Mouse (Mus musculus): Measurements from ENCODE around the gene Fam19a3. TPM values are rescaled to one million over a fixed set of nuclear protein-coding genes. Genes with fewer than 3 reads are reported as not detected.

Fam19a3 gene
- polyA plus RNA-seq, 1 experiment from 2014 or later = not detected

DNA sequence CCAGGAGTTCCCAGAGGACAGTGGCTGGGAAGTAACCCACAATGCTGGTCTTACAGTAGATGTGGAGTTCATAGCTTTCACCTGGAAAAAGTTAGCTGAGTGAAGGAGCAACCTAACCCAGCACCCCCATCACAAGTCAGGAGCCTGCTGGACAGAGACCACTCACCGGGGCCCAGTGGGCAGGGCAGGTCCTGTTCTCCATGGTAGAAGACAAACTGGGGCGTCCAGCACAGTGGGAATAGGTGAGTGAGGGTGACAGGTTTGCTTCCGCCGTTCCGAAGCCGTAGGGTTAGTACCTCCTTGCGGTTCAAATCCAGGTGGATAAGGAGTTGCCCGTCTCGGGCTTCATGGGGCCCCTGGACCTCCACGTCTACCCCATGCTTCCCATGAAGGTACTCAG, 22.7 kb upstream of the Fam19a3 start:
- no peaks in the 10 kb centered on the region for H3K27me3 ChIP-seq (ENCODE audit: poor library complexity, severe bottlenecking)
- H3K9me3 ChIP-seq = no peaks in the 10 kb centered on the region
- no peak overlapping the region for H3K4me3 ChIP-seq
- H3K36me3 ChIP-seq (replicated peaks) = peaks cover 46% of the 10 kb centered on the region
- no peak for DNase-seq (ENCODE audit: extremely low spot score, low spot score)
- H3K27ac ChIP-seq = no peak overlapping the region
- no peaks in the 10 kb centered on the region for H3K4me1 ChIP-seq
- WGBS = 92% methylated on average over 10 of the region's 10 CpGs

DNA sequence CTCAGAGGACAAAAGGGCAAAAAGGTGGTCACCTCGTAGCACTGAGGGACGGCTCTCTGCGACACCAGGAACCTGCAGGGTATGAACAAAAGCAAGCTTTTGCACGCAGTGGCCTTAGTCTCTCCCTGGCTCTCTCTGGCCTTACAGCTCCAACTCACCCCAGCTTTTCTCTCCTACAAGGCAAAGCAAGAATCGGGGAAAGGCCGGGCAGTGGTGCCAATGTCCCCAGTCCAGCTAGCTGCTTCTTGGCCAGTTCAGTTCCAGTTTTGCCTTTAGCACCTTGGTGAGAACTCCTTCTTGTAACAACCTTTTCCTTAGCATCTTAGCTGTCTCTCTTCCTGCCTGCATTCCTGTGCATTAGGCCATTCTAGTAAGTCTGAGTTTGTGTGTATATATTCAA, 19.8 kb upstream of the Fam19a3 start:
- Histone ChIP-seq H3K9me3 (no peaks in the 10 kb centered on the region), H3K27me3 (ENCODE audit: poor library complexity, severe bottlenecking) (no peaks in the 10 kb centered on the region), H3K4me1 (no peaks in the 10 kb centered on the region), H3K4me3 (no peak overlapping the region), H3K27ac (no peak overlapping the region), H3K36me3 (replicated peaks) (peaks cover 66% of the 10 kb centered on the region)
- WGBS = 89% methylated on average over 6 of the region's 6 CpGs
- no peak for DNase-seq (ENCODE audit: extremely low spot score, low spot score)

DNA sequence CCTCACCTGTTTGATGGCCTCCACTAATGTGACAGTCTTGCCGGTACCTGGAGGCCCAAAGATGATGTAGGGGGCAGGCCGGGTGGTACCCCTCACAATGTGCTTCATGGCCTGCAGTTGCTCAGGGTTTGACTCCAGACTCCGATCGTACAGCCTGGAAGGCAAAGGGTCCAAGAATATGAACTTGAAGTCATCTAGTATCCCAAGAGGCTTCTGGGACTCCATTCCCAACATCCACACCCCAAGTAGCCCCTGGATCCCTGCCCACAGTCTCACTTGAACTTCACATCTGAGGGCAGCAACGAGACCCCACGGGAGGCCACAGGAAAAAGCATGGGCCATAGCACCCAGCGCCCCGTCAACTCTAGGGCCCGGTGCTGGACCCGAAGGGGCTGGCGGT, 19.0 kb upstream of the Fam19a3 start:
- Histone ChIP-seq H3K4me3 (no peak overlapping the region), H3K27ac (no peak overlapping the region), H3K9me3 (no peaks in the 10 kb centered on the region), H3K4me1 (peaks cover 6% of the 10 kb centered on the region), H3K36me3 (replicated peaks) (peaks cover 74% of the 10 kb centered on the region), H3K27me3 (ENCODE audit: poor library complexity, severe bottlenecking) (no peaks in the 10 kb centered on the region)
- no peak for DNase-seq (ENCODE audit: extremely low spot score, low spot score)
- WGBS = 96% methylated on average over 11 of the region's 11 CpGs

DNA sequence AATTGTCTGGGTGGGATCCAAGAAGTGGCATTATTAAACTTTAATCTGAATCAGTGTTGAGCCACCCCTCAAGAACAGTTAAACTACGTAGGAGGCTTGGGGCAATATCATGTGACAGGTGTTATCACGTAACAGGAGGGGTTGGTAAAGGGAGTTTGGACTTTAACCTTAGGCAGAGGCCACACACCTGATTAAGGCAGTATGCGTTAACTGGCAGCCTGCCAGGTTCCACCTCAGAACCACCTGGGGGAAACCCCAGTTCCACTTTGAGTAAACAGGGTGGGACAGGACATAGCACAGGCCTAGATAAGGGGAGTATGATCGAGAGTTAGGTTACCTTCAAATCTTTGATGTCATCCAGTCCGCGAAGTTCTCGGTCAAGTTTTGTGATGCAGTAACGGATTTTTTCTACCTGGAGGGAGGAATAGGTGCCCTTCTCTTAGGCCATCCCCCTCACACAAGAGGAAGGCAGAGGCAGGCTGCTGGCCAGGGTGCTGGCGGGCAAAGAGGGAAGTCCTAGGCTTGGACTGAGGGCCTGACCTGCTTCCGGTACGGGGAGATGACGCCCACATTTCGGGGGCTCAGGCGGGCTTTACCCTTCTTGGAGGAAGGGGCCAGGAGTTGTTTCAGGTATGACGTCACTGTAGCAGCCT, 14.9 kb upstream of the Fam19a3 start:
- Histone ChIP-seq H3K27me3 (ENCODE audit: poor library complexity, severe bottlenecking) (no peaks in the 10 kb centered on the region), H3K27ac (no peak overlapping the region), H3K36me3 (replicated peaks) (peaks cover 89% of the 10 kb centered on the region), H3K4me3 (no peak overlapping the region), H3K9me3 (no peaks in the 10 kb centered on the region), H3K4me1 (peaks cover 44% of the 10 kb centered on the region)
- 89% methylated on average over 15 of the region's 15 CpGs for WGBS
- no peak for DNase-seq (ENCODE audit: extremely low spot score, low spot score)

DNA sequence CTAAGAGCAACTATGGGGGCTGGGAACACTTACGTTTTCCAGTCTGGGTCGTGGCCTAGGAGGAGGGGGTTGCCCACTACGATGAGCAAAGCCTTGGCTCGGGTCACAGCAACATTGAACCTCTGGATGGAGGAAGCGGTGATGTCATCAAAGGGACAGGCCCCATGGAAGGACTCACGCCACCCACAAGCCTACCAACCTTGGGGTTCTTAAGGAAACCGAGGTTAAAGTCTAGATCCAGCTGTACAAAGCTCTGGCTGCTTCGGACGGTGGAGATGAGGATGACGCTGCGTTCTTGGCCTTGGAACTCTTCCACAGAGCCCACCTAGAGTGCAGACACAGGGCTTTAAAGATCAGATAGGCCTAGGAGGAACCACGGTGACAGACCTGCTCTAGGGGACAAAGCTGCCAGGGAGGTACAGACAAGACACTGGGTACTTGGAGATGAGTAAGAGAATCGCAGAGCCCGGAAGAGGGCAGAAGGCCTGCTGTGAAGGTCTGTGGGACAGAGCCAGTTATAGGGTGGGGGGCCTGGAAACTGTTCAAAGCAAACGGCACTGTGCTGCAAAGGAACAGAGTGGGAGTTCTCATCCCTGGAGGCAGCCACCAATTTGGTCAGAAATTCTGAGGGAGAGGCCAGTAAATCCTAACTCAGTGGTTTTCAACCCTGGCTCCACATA, 14.2 kb upstream of the Fam19a3 start:
- peaks cover 82% of the 10 kb centered on the region for H3K36me3 ChIP-seq (replicated peaks)
- 79% methylated on average over 15 of the region's 15 CpGs for WGBS
- peaks cover 52% of the 10 kb centered on the region for H3K4me1 ChIP-seq
- H3K4me3 ChIP-seq = no peak overlapping the region
- H3K9me3 ChIP-seq = no peaks in the 10 kb centered on the region
- H3K27me3 ChIP-seq (ENCODE audit: poor library complexity, severe bottlenecking) = no peaks in the 10 kb centered on the region
- DNase-seq (ENCODE audit: extremely low spot score, low spot score) = no peak
- peak overlapping the region; percentile 77 for H3K27ac ChIP-seq

DNA sequence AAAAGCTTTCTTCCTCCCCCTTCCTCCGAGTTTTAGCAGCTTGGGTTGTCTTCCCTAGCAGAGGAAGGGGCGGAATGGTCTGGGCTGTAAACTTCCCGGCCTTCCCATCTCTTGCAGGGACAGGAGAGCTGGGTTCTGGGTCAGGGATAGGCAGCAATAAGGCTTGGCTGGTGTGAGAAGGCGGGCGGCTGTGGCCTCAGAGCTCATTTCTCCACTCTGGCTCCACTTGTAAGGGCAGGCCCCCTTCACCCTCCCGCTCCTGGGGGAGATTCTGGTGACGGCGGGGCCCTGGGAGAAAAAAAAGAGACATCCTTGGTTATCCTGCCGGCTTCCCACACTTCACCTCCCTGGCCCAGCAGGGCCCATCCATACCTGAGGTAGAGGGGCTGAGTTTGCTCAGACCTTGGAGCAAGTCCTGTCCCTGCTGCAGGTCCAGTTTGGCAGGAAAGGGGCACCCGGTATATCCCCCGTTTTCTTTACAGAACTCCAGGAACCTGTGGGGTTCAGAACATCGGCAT, 13.4 kb upstream of the Fam19a3 start:
- Histone ChIP-seq H3K27me3 (ENCODE audit: poor library complexity, severe bottlenecking) (0 out of 2 replicates have a peak, but pooled peaks cover 4% of the 10 kb centered on the region), H3K4me3 (no peak overlapping the region), H3K36me3 (replicated peaks) (peaks cover 74% of the 10 kb centered on the region), H3K4me1 (peaks cover 60% of the 10 kb centered on the region), H3K27ac (peak overlapping the region; percentile 77), H3K9me3 (no peaks in the 10 kb centered on the region)
- no peak for DNase-seq (ENCODE audit: extremely low spot score, low spot score)
- WGBS = 77% methylated on average over 12 of the region's 12 CpGs

DNA sequence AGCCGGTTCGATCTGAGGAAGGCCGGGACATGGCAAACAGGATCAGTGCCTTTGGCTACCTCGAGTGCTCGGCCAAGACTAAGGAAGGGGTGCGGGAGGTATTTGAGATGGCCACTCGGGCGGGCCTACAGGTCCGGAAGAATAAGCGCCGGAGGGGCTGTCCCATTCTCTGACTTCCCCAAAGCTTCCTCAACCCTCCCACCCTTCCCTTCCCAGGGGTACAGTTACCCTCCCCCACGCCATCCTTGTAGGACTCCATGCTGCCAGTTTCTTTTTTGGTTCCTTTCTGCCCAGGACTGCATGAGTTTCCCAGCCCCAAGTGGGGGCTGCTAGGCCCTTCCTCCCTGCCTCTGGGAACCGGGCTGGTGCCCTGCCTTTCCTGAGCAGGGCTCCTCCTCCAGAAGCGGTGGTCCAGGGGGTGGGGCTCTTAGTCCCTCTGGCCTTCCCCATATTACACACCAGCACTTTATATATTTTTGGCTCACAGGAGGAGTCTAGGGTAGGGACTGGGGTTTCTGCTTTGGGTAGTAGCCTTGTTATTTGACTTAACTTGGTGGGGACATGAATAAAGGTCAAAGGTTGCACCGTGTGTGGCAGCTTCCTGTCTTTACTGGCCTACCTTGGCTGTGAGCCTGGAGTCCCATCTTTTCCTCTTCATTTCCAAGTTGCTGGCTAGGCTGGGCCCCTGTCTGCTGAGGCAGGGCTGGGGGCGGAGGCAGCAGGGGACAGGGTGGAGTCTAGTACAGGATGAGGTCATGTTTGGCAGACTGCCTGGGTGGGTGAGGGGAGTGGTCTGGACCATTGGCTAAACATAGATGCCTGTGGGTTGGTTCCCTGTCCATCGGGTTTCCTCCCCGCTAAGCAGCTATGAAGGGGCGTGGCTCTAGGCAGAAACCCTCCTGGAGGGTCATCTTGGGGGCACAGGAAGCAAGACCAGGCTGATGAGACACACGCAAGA, 12.5 kb upstream of the Fam19a3 start:
- peaks cover 65% of the 10 kb centered on the region for H3K36me3 ChIP-seq (replicated peaks)
- no peaks in the 10 kb centered on the region for H3K9me3 ChIP-seq
- peak overlapping the region; percentile 77 for H3K27ac ChIP-seq
- peaks cover 69% of the 10 kb centered on the region for H3K4me1 ChIP-seq
- H3K4me3 ChIP-seq = peak overlapping the region; percentile 16; the same call in 1 of the 2 replicates
- DNase-seq (ENCODE audit: extremely low spot score, low spot score) = peak; percentile 77
- WGBS = 62% methylated on average over 20 of the region's 20 CpGs
- H3K27me3 ChIP-seq (ENCODE audit: poor library complexity, severe bottlenecking) = peaks cover 12% of the 10 kb centered on the region; the same call in 1 of the 2 replicates

DNA sequence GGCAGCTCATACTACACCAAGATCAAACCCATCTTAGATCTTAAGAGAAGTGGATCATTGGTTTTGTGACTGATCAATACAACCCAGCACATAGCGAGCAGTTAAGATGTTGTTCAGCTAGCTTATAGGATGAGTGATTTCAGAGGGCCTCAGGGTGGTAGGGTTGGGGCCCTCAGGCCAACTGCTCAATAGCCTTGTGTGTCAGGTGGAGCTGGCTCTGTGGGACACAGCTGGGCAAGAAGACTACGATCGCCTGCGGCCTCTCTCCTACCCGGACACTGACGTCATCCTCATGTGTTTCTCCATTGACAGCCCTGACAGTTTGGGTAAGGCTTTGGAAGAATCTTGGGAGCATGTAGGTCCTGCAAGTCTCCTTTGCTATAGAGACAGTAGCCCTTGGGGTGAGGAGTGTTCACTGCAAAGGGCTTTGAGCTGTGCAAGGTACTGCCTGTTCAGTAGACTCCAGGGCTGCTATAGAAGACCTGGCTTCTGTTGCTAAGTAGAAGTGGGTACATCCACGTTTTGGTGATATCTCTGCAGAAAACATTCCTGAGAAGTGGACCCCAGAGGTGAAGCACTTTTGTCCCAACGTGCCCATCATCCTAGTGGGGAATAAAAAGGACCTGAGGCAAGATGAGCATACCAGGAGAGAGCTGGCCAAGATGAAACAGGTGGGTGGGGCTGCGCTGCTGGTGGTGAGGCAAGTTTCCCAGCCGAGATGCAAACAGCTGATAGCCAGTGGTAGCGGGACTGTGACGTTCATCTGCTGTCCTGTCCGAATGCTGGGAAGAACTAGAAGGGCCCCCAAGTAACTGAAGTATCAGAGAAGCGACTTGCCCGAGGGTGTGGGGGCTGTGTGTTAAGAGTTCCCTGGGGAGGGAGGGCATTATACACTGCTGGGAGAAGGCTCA, 11.0 kb upstream of the Fam19a3 start:
- no peak overlapping the region for H3K27ac ChIP-seq
- 83% methylated on average over 15 of the region's 15 CpGs for WGBS
- peaks cover 82% of the 10 kb centered on the region for H3K4me1 ChIP-seq

DNA sequence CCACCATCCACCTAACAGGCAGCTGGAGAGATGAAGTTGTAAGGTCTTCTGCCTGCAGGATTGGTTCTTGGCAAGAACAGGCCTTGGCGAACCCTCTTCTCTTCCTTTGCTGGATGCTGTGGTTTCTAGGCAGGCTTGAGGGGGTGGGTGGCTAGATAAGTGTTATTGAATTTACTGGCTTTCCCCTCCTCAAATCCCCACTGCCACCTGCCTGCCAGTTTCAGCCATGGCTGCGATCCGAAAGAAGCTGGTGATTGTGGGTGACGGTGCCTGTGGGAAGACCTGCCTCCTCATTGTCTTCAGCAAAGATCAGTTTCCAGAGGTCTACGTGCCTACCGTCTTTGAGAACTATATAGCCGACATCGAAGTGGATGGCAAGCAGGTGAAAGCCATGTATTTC, 10.0 kb upstream of the Fam19a3 start:
- whole genome bisulfite sequencing = 96% methylated on average over 8 of the region's 8 CpGs
- peaks cover 28% of the 10 kb centered on the region for H3K27me3 ChIP-seq (ENCODE audit: poor library complexity, severe bottlenecking)
- H3K4me3 ChIP-seq = no peak overlapping the region
- peaks cover 82% of the 10 kb centered on the region for H3K4me1 ChIP-seq
- no peak for DNase-seq (ENCODE audit: extremely low spot score, low spot score)
- no peaks in the 10 kb centered on the region for H3K9me3 ChIP-seq
- H3K36me3 ChIP-seq (replicated peaks) = peaks cover 48% of the 10 kb centered on the region
- peak overlapping the region; percentile 89; the same call in 1 of the 2 replicates for H3K27ac ChIP-seq

More for the DNA sequence above, 11.0 kb upstream of the Fam19a3 start:
- Histone ChIP-seq H3K36me3 (replicated peaks) (peaks cover 57% of the 10 kb centered on the region), H3K4me3 (no peak overlapping the region), H3K9me3 (no peaks in the 10 kb centered on the region), H3K27me3 (ENCODE audit: poor library complexity, severe bottlenecking) (peaks cover 18% of the 10 kb centered on the region)
- DNase-seq (ENCODE audit: extremely low spot score, low spot score) = no peak

DNA sequence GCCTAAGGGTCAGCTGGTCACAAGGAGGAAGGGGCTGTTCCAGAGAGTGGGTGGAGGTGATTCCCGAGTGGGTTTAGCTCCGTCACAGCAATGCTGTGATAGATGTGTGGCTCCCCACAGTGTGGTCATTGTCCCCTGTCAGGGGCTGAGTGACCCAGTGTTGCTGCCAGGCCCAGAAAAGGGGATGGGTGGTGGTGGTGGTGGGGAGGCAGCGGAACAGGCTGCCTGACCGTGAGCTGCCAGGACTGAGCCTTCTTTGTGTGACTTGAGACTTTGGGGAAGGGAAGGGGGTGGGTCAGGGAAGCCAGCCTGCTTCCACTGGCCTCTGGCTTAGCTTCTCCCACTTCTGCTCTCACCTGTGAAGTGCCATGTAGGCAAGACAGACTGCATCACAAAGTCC, 9.4 kb upstream of the Fam19a3 start:
- peaks cover 34% of the 10 kb centered on the region for H3K27me3 ChIP-seq (ENCODE audit: poor library complexity, severe bottlenecking)
- 22% methylated on average over 4 of the region's 4 CpGs for WGBS
- peak overlapping the region; percentile 75 for H3K4me3 ChIP-seq
- H3K36me3 ChIP-seq (replicated peaks) = peaks cover 41% of the 10 kb centered on the region
- DNase-seq (ENCODE audit: extremely low spot score, low spot score) = no peak
- peaks cover 80% of the 10 kb centered on the region for H3K4me1 ChIP-seq
- H3K9me3 ChIP-seq = no peaks in the 10 kb centered on the region
- peak overlapping the region; percentile 89 for H3K27ac ChIP-seq

DNA sequence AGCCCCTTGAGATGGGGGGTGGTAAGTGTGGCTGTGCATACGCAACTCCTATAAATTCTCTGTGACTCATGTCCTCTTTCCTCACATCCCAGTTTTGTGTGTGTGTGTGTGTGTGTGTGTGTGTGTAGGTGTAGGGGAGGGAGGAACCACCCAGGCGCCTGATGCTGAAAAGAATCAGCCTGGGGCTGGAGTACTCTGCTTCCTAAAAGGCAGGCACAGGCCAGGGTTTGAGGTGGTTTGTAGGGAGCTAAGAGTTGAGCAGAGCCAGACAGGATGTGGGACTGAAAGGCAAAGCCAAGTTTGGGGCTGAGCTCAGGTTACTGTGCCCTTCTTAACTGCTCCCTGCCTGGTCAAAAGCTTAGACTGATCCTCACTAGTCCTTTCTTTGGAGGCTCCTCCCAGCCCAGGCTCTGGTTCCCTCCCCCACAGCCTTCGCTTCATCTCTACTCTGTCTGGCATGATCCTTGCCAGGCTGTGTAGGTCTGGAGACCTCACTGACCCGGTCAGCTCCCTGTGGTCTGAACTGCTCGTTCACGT, 8.8 kb upstream of the Fam19a3 start:
- peak; percentile 38 for DNase-seq (ENCODE audit: extremely low spot score, low spot score)
- Histone ChIP-seq H3K27ac (peak overlapping the region; percentile 89), H3K9me3 (no peaks in the 10 kb centered on the region), H3K4me3 (peak overlapping the region; percentile 75), H3K36me3 (replicated peaks) (peaks cover 36% of the 10 kb centered on the region), H3K27me3 (ENCODE audit: poor library complexity, severe bottlenecking) (peaks cover 40% of the 10 kb centered on the region), H3K4me1 (peaks cover 74% of the 10 kb centered on the region)
- WGBS = 20% methylated on average over 6 of the region's 6 CpGs

All from forebrain, embryonic 10.5 days (tissue).